Mouse (Mus musculus): ENCODE results near the gene D430041D05Rik.

GRCm38 (mm10) chr2:104323773-104324172 lies 87.0 kb downstream of the D430041D05Rik start:
- TF ChIP-seq POLR2A (IDR thresholded peaks at IDR 0.05; ENCODE audit: low read depth, low read length) (no peak), CTCF (conservative IDR thresholded peaks at IDR 0.05 in 1 of 2, IDR thresholded peaks at IDR 0.05 in 1 of 2; ENCODE audit: low read depth in 2 of 2, low read length in 2 of 2) (no peak), ETS1 (conservative IDR thresholded peaks at IDR 0.05; ENCODE audit: low read depth, low read length) (no peak), TCF12 (IDR thresholded peaks at IDR 0.05; ENCODE audit: low read depth, low read length) (no peak), ZC3H11A (IDR thresholded peaks at IDR 0.05; ENCODE audit: low read depth, low read length) (no peak), SIN3A (IDR thresholded peaks at IDR 0.05; ENCODE audit: low read length) (no peak), NELFE (IDR thresholded peaks at IDR 0.05; ENCODE audit: low read depth, low read length) (no peak), SMC3 (IDR thresholded peaks at IDR 0.05; ENCODE audit: low read depth, low read length) (no peak), POLR2AphosphoS2 (IDR thresholded peaks at IDR 0.05; ENCODE audit: low read depth, low read length) (no peak), USF1 (IDR thresholded peaks at IDR 0.05; ENCODE audit: low read depth, low read length) (no peak)
